Mouse (Mus musculus) hindbrain, postnatal 0 days (tissue): ENCODE measurements around the gene Ibsp. TPM values are rescaled to one million over a fixed set of nuclear protein-coding genes. Genes with fewer than 3 reads are reported as not detected.

Experiments used
- ATAC-seq: fragments of 200-750 bp; cut with Nextera tagmentation; 2 replicates; pipeline ENCODE4 v1.8.0; 2017; ENCODE audit warnings: mild to moderate bottlenecking, moderate TSS enrichment, moderate library complexity
- DNase-seq: peaks from one replicate; pipeline ENCODE4 v3.0.0-alpha.2; 2015; ENCODE audit warnings: low spot score
- H3K27ac ChIP-seq: fragments of 300-500 bp; sonication (generic); 2 replicates; pipeline ENCODE4 v1.5.1; 2014; ENCODE audit warnings: mild to moderate bottlenecking
- H3K27me3 ChIP-seq: fragments of 300-500 bp; sonication (generic); 2 replicates; pipeline ENCODE4 v1.6.1; 2014; ENCODE audit warnings: low read length, mixed read lengths; ENCODE audit not compliant: insufficient read depth
- H3K36me3 ChIP-seq: fragments of 300-500 bp; sonication (generic); 2 replicates; pipeline ENCODE4 v1.6.1; 2014; ENCODE audit warnings: low read length, mixed read lengths; ENCODE audit not compliant: insufficient read depth
- H3K4me1 ChIP-seq: fragments of 300-500 bp; sonication (generic); 2 replicates; pipeline ENCODE4 v1.6.1; 2014; ENCODE audit warnings: antibody characterized with exemption, low read length, mixed read lengths; ENCODE audit not compliant: insufficient read depth
- H3K4me2 ChIP-seq: fragments of 300-500 bp; sonication (generic); 2 replicates; pipeline ENCODE4 v1.6.1; 2014; ENCODE audit warnings: low read depth, mild to moderate bottlenecking, low read length, moderate library complexity, mixed read lengths
- H3K4me3 ChIP-seq: fragments of 300-500 bp; sonication (generic); 2 replicates; pipeline ENCODE4 v1.5.1; 2014; ENCODE audit warnings: low read length
- H3K9ac ChIP-seq: fragments of 300-500 bp; sonication (generic); replicated peaks from 2 replicates; pipeline ENCODE4 v1.6.1; 2014; ENCODE audit warnings: mild to moderate bottlenecking, low read length, moderate library complexity, mixed read lengths
- H3K9me3 ChIP-seq: fragments of 300-500 bp; sonication (generic); 2 replicates; pipeline ENCODE4 v1.6.1; 2016; ENCODE audit warnings: low read length, mixed read lengths
- CTCF ChIP-seq: IDR thresholded peaks from 2 replicates; pipeline ENCODE4 v1.5.1; 2016; ENCODE audit warnings: antibody characterized with exemption, control low read depth, low read depth
- WGBS: fragments of 180-500 bp; shearing (Covaris S2); extraction: QIAGEN DNeasy Blood & Tissue Kit; methylation state at CpG from one replicate; pipeline ENCODE4 v1.1.7; 2014; 5-methylcytosine and 5-hydroxymethylcytosine counted together
- polyA plus RNA-seq: library from polyadenylated mRNA; unstranded; fragments of >200 nt; fragmentation: Nextera tagmentation; extraction: Ambion mirVana; gene quantifications from 2 replicates; pipeline ENCODE4 v1.2.1, GENCODE M21; 2015
- total RNA-seq: library from RNA; depleted of rRNA; stranded (reverse); fragments of >200 nt; gene quantifications from 2 replicates; pipeline ENCODE4 v1.2.3, GENCODE M21; 2014

Ibsp gene
- total and polyA plus RNA-seq, 2 experiments from 2014 or later: 0.20 to 0.37 TPM

DNA sequence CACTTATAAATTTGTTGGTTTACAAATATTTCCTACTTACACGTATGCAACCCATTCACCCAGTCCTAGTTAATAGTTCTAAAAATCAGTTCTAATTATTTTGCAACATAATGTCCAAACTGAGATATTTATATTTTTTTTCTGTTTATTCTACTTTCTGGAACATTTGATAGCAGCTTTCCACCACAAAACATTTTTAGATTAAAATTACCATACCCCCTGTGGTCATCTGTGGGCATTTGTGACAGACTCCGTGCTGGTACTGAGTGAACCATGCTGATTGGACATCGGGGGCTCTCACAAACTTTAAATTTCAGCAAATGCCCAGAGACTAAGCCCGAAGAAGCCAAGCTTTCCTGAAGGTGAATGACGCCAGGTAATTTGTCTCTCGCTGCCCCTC is 26.1 kb downstream of the Ibsp start, which contains the start of gene Mepe:
TSS of gene Mepe (plus strand) at position 301 of the 400 bp plus-strand sequence.
- Histone ChIP-seq H3K9ac (no peak within 1 kb of the TSS), H3K4me2 (no peak within 1 kb of the TSS), H3K4me3 (no peak within 1 kb of the TSS), H3K27me3 (no peaks in the 10 kb centered on the region), H3K4me1 (no peaks in the 10 kb centered on the region), H3K9me3 (no peaks in the 10 kb centered on the region), H3K36me3 (no peaks in the 10 kb centered on the region), H3K27ac (no peak within 1 kb of the TSS)
- DNase-seq: no peak
- TF ChIP-seq CTCF: no peak
- ATAC-seq: no peak
- WGBS: 78% methylated on average over 6 of the region's 6 CpGs

DNA sequence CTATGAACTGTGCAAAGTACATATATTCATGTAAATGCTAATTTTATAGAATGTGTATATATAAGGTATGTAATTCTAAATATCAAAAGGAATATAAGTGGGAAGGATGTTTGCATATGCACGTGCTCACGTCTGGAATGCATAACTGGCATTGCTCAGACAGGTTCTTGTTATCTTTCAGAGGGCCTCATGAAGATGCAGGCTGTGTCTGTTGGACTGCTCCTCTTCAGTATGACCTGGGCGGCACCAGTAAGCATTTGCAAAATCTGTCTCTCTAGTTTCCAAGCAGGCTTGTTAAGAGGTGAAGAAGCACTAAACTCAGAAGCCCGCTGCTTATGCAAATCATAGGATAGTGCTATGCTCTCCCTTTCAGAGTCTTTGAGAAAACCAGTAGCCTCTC is 27.9 kb downstream of the Ibsp start:
- WGBS: 80% methylated on average over 4 of the region's 4 CpGs
- Histone ChIP-seq H3K4me3 (no peak overlapping the region), H3K9me3 (no peaks in the 10 kb centered on the region), H3K27me3 (no peaks in the 10 kb centered on the region), H3K4me1 (no peaks in the 10 kb centered on the region), H3K36me3 (no peaks in the 10 kb centered on the region), H3K4me2 (no peak overlapping the region), H3K9ac (no peak overlapping the region), H3K27ac (no peak overlapping the region)
- no peak for TF ChIP-seq CTCF
- no peak for ATAC-seq
- DNase-seq: no peak

DNA sequence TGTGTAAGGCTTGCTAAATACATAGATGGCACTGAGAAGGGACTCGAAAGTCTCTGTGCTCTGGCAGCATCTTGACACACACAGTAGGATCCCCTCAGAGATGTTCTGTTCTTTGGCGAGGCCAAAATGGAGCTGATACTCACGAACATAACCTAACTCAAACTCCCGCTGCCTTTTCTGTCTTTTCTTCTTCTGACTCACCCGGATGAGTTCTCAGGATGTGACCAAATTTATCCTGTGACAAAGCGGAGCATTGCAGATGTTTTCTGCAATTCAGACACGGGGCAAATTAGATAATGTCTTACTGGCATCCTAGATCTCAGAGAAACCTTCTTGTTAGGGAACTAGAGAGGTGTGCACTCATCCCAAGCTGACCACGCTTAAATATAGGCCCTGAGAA is 28.4 kb downstream of the Ibsp start:
- no peaks in the 10 kb centered on the region for H3K9me3 ChIP-seq
- 82% methylated on average over 8 of the region's 8 CpGs for WGBS
- H3K27ac ChIP-seq: no peak overlapping the region
- no peak overlapping the region for H3K9ac ChIP-seq
- H3K27me3 ChIP-seq: no peaks in the 10 kb centered on the region
- H3K4me2 ChIP-seq: no peak overlapping the region
- no peak for TF ChIP-seq CTCF
- H3K36me3 ChIP-seq: no peaks in the 10 kb centered on the region
- no peak overlapping the region for H3K4me3 ChIP-seq
- H3K4me1 ChIP-seq: no peaks in the 10 kb centered on the region
- ATAC-seq (no peak), DNase-seq (no peak)

DNA sequence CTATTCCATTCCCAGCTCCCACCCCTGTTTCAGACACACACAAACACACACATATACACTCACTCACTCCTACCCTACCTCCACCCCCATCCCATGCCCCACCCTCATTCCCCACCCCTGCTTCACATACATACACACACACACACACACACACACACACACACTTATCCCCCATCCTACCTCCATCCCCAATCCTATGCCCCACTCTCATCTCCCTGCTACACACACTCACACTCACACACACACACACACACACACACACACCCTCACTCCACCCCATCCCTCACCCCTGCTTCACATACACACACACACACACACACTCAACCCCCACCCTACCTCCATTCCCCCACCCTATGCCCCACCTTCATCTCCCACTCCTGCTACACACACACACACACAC is 28.9 kb downstream of the Ibsp start:
- H3K36me3 ChIP-seq: no peaks in the 10 kb centered on the region
- no peaks in the 10 kb centered on the region for H3K4me1 ChIP-seq
- no peak for TF ChIP-seq CTCF
- H3K9ac ChIP-seq: no peak overlapping the region
- DNase-seq: no peak
- H3K4me3 ChIP-seq: no peak overlapping the region
- no peaks in the 10 kb centered on the region for H3K9me3 ChIP-seq
- H3K27ac ChIP-seq: no peak overlapping the region
- H3K27me3 ChIP-seq: no peaks in the 10 kb centered on the region
- no peak; the same call in 1 of the 2 replicates for ATAC-seq
- H3K4me2 ChIP-seq: no peak overlapping the region

DNA sequence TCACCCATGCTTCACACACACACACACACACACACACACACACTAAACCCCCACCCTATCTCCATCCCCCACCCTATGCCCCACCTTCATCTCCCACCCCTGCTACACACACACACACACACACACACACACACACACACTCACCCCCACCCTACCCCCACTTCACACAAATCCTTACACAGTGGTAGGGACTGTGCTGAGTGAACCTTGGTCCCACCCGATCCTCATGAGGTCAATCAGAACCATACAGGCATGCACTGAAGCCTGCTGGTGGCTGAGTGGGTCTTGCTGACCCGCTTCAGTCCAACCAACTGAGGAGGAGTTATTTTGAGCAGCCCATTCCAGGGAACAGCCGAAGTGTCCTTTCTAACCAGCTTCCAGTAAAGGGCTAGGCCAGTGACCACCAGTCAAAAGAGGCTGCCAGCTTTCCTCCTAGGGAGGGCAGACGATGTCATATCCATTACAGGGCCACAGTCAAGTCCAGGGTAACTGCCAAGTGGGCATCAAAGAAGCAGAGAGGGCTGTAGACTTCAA is 29.4 kb downstream of the Ibsp start:
- Histone ChIP-seq H3K4me1 (no peaks in the 10 kb centered on the region), H3K36me3 (no peaks in the 10 kb centered on the region), H3K4me2 (no peak overlapping the region), H3K4me3 (no peak overlapping the region), H3K27me3 (no peaks in the 10 kb centered on the region), H3K27ac (no peak overlapping the region), H3K9me3 (no peaks in the 10 kb centered on the region), H3K9ac (no peak overlapping the region)
- no peak for DNase-seq
- no peak for TF ChIP-seq CTCF
- 71% methylated on average over 4 of the region's 4 CpGs for WGBS
- peak; percentile 61 for ATAC-seq

DNA sequence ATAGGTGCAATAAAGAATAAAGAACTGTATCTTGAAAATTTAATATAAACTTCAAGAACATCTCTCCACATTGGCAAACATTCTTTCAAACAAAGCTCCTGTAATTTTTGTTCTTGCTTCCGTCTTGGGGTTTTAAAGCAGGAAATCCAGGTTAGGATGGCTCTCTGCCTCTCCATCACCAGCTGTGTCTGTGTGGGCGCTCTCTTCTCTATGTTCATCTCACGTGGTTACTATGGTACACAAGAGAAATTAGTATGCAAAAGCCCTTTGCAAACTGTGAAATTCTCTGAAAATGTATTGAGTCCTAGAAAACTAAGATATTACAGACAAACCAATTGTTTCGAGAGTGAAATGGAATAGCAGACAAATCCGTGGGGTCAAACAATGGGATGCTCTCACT is 30.4 kb downstream of the Ibsp start:
- no peak for DNase-seq
- no peak overlapping the region for H3K9ac ChIP-seq
- no peaks in the 10 kb centered on the region for H3K27me3 ChIP-seq
- no peak overlapping the region for H3K27ac ChIP-seq
- no peak overlapping the region for H3K4me2 ChIP-seq
- 76% methylated on average over 5 of the region's 5 CpGs for WGBS
- no peaks in the 10 kb centered on the region for H3K36me3 ChIP-seq
- H3K4me1 ChIP-seq: no peaks in the 10 kb centered on the region
- H3K4me3 ChIP-seq: no peak overlapping the region
- no peak for ATAC-seq
- H3K9me3 ChIP-seq: no peaks in the 10 kb centered on the region
- no peak for TF ChIP-seq CTCF

DNA sequence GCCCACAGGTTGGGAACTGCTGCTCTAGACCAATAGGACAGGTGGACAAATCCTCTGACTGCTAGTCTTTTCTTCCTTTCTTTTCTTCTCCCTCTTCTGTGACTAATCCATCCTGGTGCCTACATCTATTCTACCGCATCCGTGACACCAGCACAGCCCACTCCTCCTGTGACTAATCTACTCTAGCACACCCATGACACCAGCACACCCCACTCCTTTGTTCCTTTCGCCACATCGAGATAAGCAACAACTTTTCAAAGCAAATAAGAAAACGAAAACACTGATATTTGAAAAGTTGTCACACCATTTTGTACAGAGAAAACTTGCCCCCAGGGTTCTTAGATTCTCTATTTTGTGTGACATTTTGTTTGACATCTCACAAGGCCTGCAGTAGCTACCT is 31.1 kb downstream of the Ibsp start:
- H3K9ac ChIP-seq: no peak overlapping the region
- no peak overlapping the region for H3K27ac ChIP-seq
- no peak for ATAC-seq
- no peak overlapping the region for H3K4me3 ChIP-seq
- no peaks in the 10 kb centered on the region for H3K4me1 ChIP-seq
- no peaks in the 10 kb centered on the region for H3K27me3 ChIP-seq
- H3K4me2 ChIP-seq: no peak overlapping the region
- H3K9me3 ChIP-seq: no peaks in the 10 kb centered on the region
- DNase-seq: no peak
- H3K36me3 ChIP-seq: no peaks in the 10 kb centered on the region
- 61% methylated on average over 5 of the region's 5 CpGs for WGBS
- no peak for TF ChIP-seq CTCF
